Mouse (Mus musculus): ENCODE measurements at regions not wholly inside any gene's neighbourhood (a gene's known extent, or its start where the extent isn't known, plus 50 kb on each side); places are given as distances from the start of the nearest gene placed in this dataset.

- ATAC-seq (ENCODE audit: low FRiP score, low read depth) = no peak
- no peaks in the 10 kb centered on the region for H3K27me3 ChIP-seq
These were observed 454.1 kb downstream of the 1190002N15Rik start for GRCm38 (mm10) chr9:94083629-94084411.

GRCm38 (mm10) chr9:94074904-94075303 lies 463.0 kb downstream of the 1190002N15Rik start:
- no peaks in the 10 kb centered on the region for H3K36me3 ChIP-seq
- no peaks in the 10 kb centered on the region for H3K4me1 ChIP-seq
- H3K4me2 ChIP-seq (replicated peaks) = no peak overlapping the region
- no peaks in the 10 kb centered on the region for H3K27me3 ChIP-seq
- 54% methylated on average over 2 of the region's 2 CpGs for WGBS
- no peak overlapping the region for H3K27ac ChIP-seq
- H3K4me3 ChIP-seq = no peak overlapping the region
- no peak for ATAC-seq (ENCODE audit: low FRiP score, low read depth)
- H3K9ac ChIP-seq = no peak overlapping the region
- H3K9me3 ChIP-seq = no peaks in the 10 kb centered on the region

More at GRCm38 (mm10) chr9:94083629-94084411, 454.1 kb downstream of the 1190002N15Rik start:
- no peak overlapping the region for H3K9ac ChIP-seq
- H3K9me3 ChIP-seq = no peaks in the 10 kb centered on the region
- no peak overlapping the region for H3K27ac ChIP-seq
- no peak overlapping the region for H3K4me2 ChIP-seq (replicated peaks)
- no peaks in the 10 kb centered on the region for H3K4me1 ChIP-seq
- no peak overlapping the region for H3K4me3 ChIP-seq
- WGBS = 79% methylated on average over 3 of the region's 3 CpGs
- no peaks in the 10 kb centered on the region for H3K36me3 ChIP-seq

- Histone ChIP-seq H3K4me2 (replicated peaks) (no peak overlapping the region), H3K4me3 (no peak overlapping the region), H3K9me3 (no peaks in the 10 kb centered on the region), H3K36me3 (no peaks in the 10 kb centered on the region), H3K27me3 (no peaks in the 10 kb centered on the region), H3K4me1 (no peaks in the 10 kb centered on the region), H3K27ac (no peak overlapping the region), H3K9ac (no peak overlapping the region)
- peak; percentile 32; the same call in 1 of the 2 replicates for ATAC-seq (ENCODE audit: low FRiP score, low read depth)
- WGBS = 42% methylated on average over 1 of the region's 1 CpGs
These were observed 470.8 kb downstream of the 1190002N15Rik start for GRCm38 (mm10) chr9:94067121-94067520.

- 78% methylated on average over 4 of the region's 4 CpGs for WGBS
These were observed 484.7 kb downstream of the 1190002N15Rik start for GRCm38 (mm10) chr9:94053229-94053628.

GRCm38 (mm10) chr9:94047845-94048244 lies 490.0 kb downstream of the 1190002N15Rik start:
- Histone ChIP-seq H3K9me3 (no peaks in the 10 kb centered on the region), H3K4me2 (replicated peaks) (no peak overlapping the region), H3K4me3 (no peak overlapping the region), H3K27ac (no peak overlapping the region), H3K4me1 (peaks cover 19% of the 10 kb centered on the region), H3K36me3 (no peaks in the 10 kb centered on the region), H3K27me3 (no peaks in the 10 kb centered on the region), H3K9ac (no peak overlapping the region)
- ATAC-seq (ENCODE audit: low FRiP score, low read depth) = no peak
- 80% methylated on average over 7 of the region's 7 CpGs for WGBS

More at GRCm38 (mm10) chr9:94053229-94053628, 484.7 kb downstream of the 1190002N15Rik start:
- Histone ChIP-seq H3K4me2 (replicated peaks) (no peak overlapping the region), H3K4me1 (peaks cover 3% of the 10 kb centered on the region; the same call in 1 of the 2 replicates), H3K27me3 (no peaks in the 10 kb centered on the region), H3K27ac (no peak overlapping the region), H3K9ac (no peak overlapping the region), H3K36me3 (no peaks in the 10 kb centered on the region), H3K9me3 (no peaks in the 10 kb centered on the region), H3K4me3 (no peak overlapping the region)
- no peak for ATAC-seq (ENCODE audit: low FRiP score, low read depth)

- Histone ChIP-seq H3K4me3 (no peak overlapping the region), H3K27me3 (no peaks in the 10 kb centered on the region), H3K27ac (no peak overlapping the region), H3K4me2 (replicated peaks) (no peak overlapping the region), H3K36me3 (no peaks in the 10 kb centered on the region), H3K4me1 (peaks cover 19% of the 10 kb centered on the region), H3K9me3 (no peaks in the 10 kb centered on the region), H3K9ac (no peak overlapping the region)
- ATAC-seq (ENCODE audit: low FRiP score, low read depth) = peak; percentile 92
- WGBS = 22% methylated on average over 3 of the region's 3 CpGs
These were observed 492.3 kb downstream of the 1190002N15Rik start for GRCm38 (mm10) chr9:94045462-94046126.

- no peaks in the 10 kb centered on the region for H3K36me3 ChIP-seq
- no peaks in the 10 kb centered on the region for H3K9me3 ChIP-seq
- H3K9ac ChIP-seq = no peak overlapping the region
- H3K4me3 ChIP-seq = no peak overlapping the region
- ATAC-seq (ENCODE audit: low FRiP score, low read depth) = no peak
- H3K4me1 ChIP-seq = no peaks in the 10 kb centered on the region
- no peak overlapping the region for H3K27ac ChIP-seq
- WGBS = 66% methylated on average over 3 of the region's 3 CpGs
- H3K27me3 ChIP-seq = no peaks in the 10 kb centered on the region
- H3K4me2 ChIP-seq (replicated peaks) = no peak overlapping the region
These were observed 514.1 kb downstream of the 1190002N15Rik start for GRCm38 (mm10) chr9:94023761-94024160.

GRCm38 (mm10) chr9:94021293-94021903 lies 516.5 kb downstream of the 1190002N15Rik start:
- no peak overlapping the region for H3K4me3 ChIP-seq
- no peaks in the 10 kb centered on the region for H3K36me3 ChIP-seq
- WGBS = 77% methylated on average over 1 of the region's 1 CpGs
- H3K9me3 ChIP-seq = no peaks in the 10 kb centered on the region
- H3K4me2 ChIP-seq (replicated peaks) = no peak overlapping the region
- no peak overlapping the region for H3K9ac ChIP-seq
- no peak for ATAC-seq (ENCODE audit: low FRiP score, low read depth)
- H3K27ac ChIP-seq = no peak overlapping the region
- H3K27me3 ChIP-seq = no peaks in the 10 kb centered on the region
- H3K4me1 ChIP-seq = no peaks in the 10 kb centered on the region

- ATAC-seq (ENCODE audit: low FRiP score, low read depth) = no peak
These were observed 521.0 kb downstream of the 1190002N15Rik start for GRCm38 (mm10) chr9:94016747-94017487.

GRCm38 (mm10) chr9:93992216-93992615 lies 545.7 kb downstream of the 1190002N15Rik start:
- no peak for ATAC-seq (ENCODE audit: low FRiP score, low read depth)
- H3K4me1 ChIP-seq = no peaks in the 10 kb centered on the region
- WGBS = 70% methylated on average over 3 of the region's 3 CpGs
- H3K27ac ChIP-seq = no peak overlapping the region
- H3K4me2 ChIP-seq (replicated peaks) = no peak overlapping the region
- no peak overlapping the region for H3K4me3 ChIP-seq
- no peaks in the 10 kb centered on the region for H3K9me3 ChIP-seq
- no peaks in the 10 kb centered on the region for H3K27me3 ChIP-seq
- H3K9ac ChIP-seq = no peak overlapping the region
- no peaks in the 10 kb centered on the region for H3K36me3 ChIP-seq

More at GRCm38 (mm10) chr9:94016747-94017487, 521.0 kb downstream of the 1190002N15Rik start:
- Histone ChIP-seq H3K36me3 (no peaks in the 10 kb centered on the region), H3K4me1 (no peaks in the 10 kb centered on the region), H3K4me3 (no peak overlapping the region), H3K27me3 (no peaks in the 10 kb centered on the region), H3K9me3 (no peaks in the 10 kb centered on the region), H3K9ac (no peak overlapping the region), H3K4me2 (replicated peaks) (no peak overlapping the region), H3K27ac (no peak overlapping the region)

- 35% methylated on average over 1 of the region's 1 CpGs for WGBS
- no peaks in the 10 kb centered on the region for H3K27me3 ChIP-seq
- ATAC-seq (ENCODE audit: low FRiP score, low read depth) = no peak
- no peaks in the 10 kb centered on the region for H3K4me1 ChIP-seq
- H3K4me2 ChIP-seq (replicated peaks) = no peak overlapping the region
- no peak overlapping the region for H3K9ac ChIP-seq
- H3K36me3 ChIP-seq = no peaks in the 10 kb centered on the region
- no peaks in the 10 kb centered on the region for H3K9me3 ChIP-seq
- no peak overlapping the region for H3K27ac ChIP-seq
- H3K4me3 ChIP-seq = no peak overlapping the region
These were observed 546.7 kb downstream of the 1190002N15Rik start for GRCm38 (mm10) chr9:93991141-93991540.

- no peak overlapping the region for H3K4me3 ChIP-seq
- no peaks in the 10 kb centered on the region for H3K9me3 ChIP-seq
- H3K4me1 ChIP-seq = no peaks in the 10 kb centered on the region
- H3K4me2 ChIP-seq (replicated peaks) = no peak overlapping the region
- H3K27me3 ChIP-seq = no peaks in the 10 kb centered on the region
- no peak overlapping the region for H3K9ac ChIP-seq
- WGBS = 84% methylated on average over 2 of the region's 2 CpGs
- H3K36me3 ChIP-seq = no peaks in the 10 kb centered on the region
- ATAC-seq (ENCODE audit: low FRiP score, low read depth) = no peak
- H3K27ac ChIP-seq = no peak overlapping the region
These were observed 556.7 kb downstream of the 1190002N15Rik start for GRCm38 (mm10) chr9:93981136-93981535.
